Comparison of ENCODE assay signal across 16 mouse cellular contexts in the genomic region with DNA sequence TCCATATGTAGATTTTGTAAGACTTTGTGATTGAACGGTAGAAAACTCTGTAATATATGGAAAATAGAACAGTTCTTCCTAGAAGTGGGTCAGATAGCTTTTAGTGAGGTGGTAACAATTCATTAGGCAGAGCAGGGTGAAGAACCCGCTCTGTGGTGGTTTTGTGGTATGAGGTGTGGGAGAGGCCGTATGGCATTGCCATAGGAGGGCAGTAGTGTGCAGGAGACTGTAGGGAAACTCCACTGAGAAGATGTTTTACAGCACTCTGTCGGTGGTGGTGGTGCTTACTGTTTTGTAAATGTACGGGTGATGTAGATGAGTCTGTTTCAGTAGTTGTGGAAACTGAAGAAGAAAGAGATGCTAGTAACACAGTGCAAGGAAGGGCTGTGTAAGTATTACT. TPM values are rescaled to one million over a fixed set of nuclear protein-coding genes. Genes with fewer than 3 reads are reported as not detected.
DNase-seq lines count a peak whose midpoint lies in the region; ATAC-seq and TF ChIP-seq lines count a peak whose summit lies in the region.
"Had no signal": no experiment of that assay in that cellular context is flagged by ENCODE, and none has a peak within 500 bp of the region (broad histone marks: within the 10 kb centered on the region; RNA-seq: fewer than 3 reads in every experiment).

No protein-coding gene starts in this region.

- 81% methylated on average over 5 of the region's 5 CpGs for WGBS in intestine, postnatal 0 days
- 75% methylated on average over 5 of the region's 5 CpGs for WGBS in intestine, embryonic 15.5 days
- 74% methylated on average over 5 of the region's 5 CpGs for WGBS in midbrain, postnatal 0 days
- 82% methylated on average over 5 of the region's 5 CpGs for WGBS in midbrain, embryonic 10.5 days

- no peak overlapping the region for H3K4me3 ChIP-seq in intestine, postnatal 0 days (ENCODE audit: low read depth, low read length)
- H3K4me3 ChIP-seq in intestine, embryonic 15.5 days (replicated peaks), result no peak overlapping the region
- H3K4me3 ChIP-seq in midbrain, postnatal 0 days (ENCODE audit: low read depth, low read length), result no peak overlapping the region
- no peak overlapping the region for H3K4me3 ChIP-seq in midbrain, embryonic 10.5 days
- H3K4me3 ChIP-seq: heart, embryonic 12.5 days had no signal

- H3K36me3 ChIP-seq in intestine, postnatal 0 days (ENCODE audit: control insufficient read depth, insufficient read depth), result peaks cover 74% of the 10 kb centered on the region
- H3K36me3 ChIP-seq in intestine, embryonic 15.5 days, result peaks cover 44% of the 10 kb centered on the region
- peaks cover 53% of the 10 kb centered on the region for H3K36me3 ChIP-seq in midbrain, postnatal 0 days (ENCODE audit: insufficient read depth, low read length)
- H3K36me3 ChIP-seq in midbrain, embryonic 10.5 days, result peaks cover 99% of the 10 kb centered on the region

- peak; percentile 44 for TF ChIP-seq CTCF in intestine, postnatal 0 days (IDR thresholded peaks at IDR 0.05; ENCODE audit: low read depth)
- peak; percentile 35; the same call in 1 of the 2 replicates for TF ChIP-seq CTCF in midbrain, postnatal 0 days (IDR thresholded peaks at IDR 0.05)

- H3K27me3 ChIP-seq in intestine, postnatal 0 days (replicated peaks; ENCODE audit: control insufficient read depth, insufficient read depth, low read length), result no peaks in the 10 kb centered on the region
- H3K27me3 ChIP-seq in intestine, embryonic 15.5 days (replicated peaks), result no peaks in the 10 kb centered on the region
- no peaks in the 10 kb centered on the region for H3K27me3 ChIP-seq in midbrain, postnatal 0 days (ENCODE audit: insufficient read depth, low read length)
- no peaks in the 10 kb centered on the region for H3K27me3 ChIP-seq in midbrain, embryonic 10.5 days (ENCODE audit: low read depth, poor library complexity, severe bottlenecking)
- H3K27me3 ChIP-seq: heart, embryonic 12.5 days had no signal

- H3K27ac ChIP-seq in intestine, postnatal 0 days (ENCODE audit: low read depth, low read length), result no peak overlapping the region
- no peak overlapping the region for H3K27ac ChIP-seq in intestine, embryonic 15.5 days
- no peak overlapping the region for H3K27ac ChIP-seq in midbrain, postnatal 0 days (ENCODE audit: low read depth, low read length)
- no peak overlapping the region for H3K27ac ChIP-seq in midbrain, embryonic 10.5 days (replicated peaks)
- H3K27ac ChIP-seq: liver, embryonic 14.5 days; macrophage had no signal

- H3K9ac ChIP-seq in intestine, postnatal 0 days (ENCODE audit: low read depth, low read length), result no peak overlapping the region
- no peak overlapping the region for H3K9ac ChIP-seq in intestine, embryonic 15.5 days
- H3K9ac ChIP-seq in midbrain, postnatal 0 days (replicated peaks; ENCODE audit: low read length, poor library complexity, severe bottlenecking), result no peak overlapping the region
- H3K9ac ChIP-seq: heart, embryonic 12.5 days; liver, embryonic 14.5 days had no signal

- no peak for ATAC-seq in intestine, postnatal 0 days
- ATAC-seq in intestine, embryonic 15.5 days, result no peak
- no peak for ATAC-seq in midbrain, postnatal 0 days (ENCODE audit: low FRiP score)
- ATAC-seq: forebrain, embryonic 14.5 days; midbrain, embryonic 16.5 days had no signal

- H3K4me2 ChIP-seq in intestine, postnatal 0 days (replicated peaks; ENCODE audit: low read depth), result no peak overlapping the region
- no peak overlapping the region for H3K4me2 ChIP-seq in intestine, embryonic 15.5 days (replicated peaks)
- H3K4me2 ChIP-seq in midbrain, postnatal 0 days (ENCODE audit: low read depth, low read length, poor library complexity, severe bottlenecking), result no peak overlapping the region
- H3K4me2 ChIP-seq: heart, embryonic 12.5 days had no signal

- H3K4me1 ChIP-seq in intestine, postnatal 0 days (replicated peaks; ENCODE audit: control insufficient read depth, insufficient read depth, low read length), result no peaks in the 10 kb centered on the region
- H3K4me1 ChIP-seq in intestine, embryonic 15.5 days (replicated peaks), result no peaks in the 10 kb centered on the region
- H3K4me1 ChIP-seq in midbrain, postnatal 0 days (ENCODE audit: insufficient read depth, low read length), result no peaks in the 10 kb centered on the region
- H3K4me1 ChIP-seq in midbrain, embryonic 10.5 days, result no peaks in the 10 kb centered on the region
- H3K4me1 ChIP-seq: heart, embryonic 12.5 days had no signal

- no peak for DNase-seq in midbrain, postnatal 0 days (ENCODE audit: low spot score)
- no peak for DNase-seq in midbrain, embryonic 10.5 days (ENCODE audit: low spot score)
- DNase-seq in R1 (ENCODE audit: low read depth, low spot score), result peak; percentile 46
- no peak for DNase-seq in adrenal gland, postnatal 14 days
- DNase-seq in adrenal gland, postnatal 4 days (ENCODE audit: low spot score in 2 of 2), result no peak
- DNase-seq: cerebellum, adult 8-10 months; embryo, embryonic 11 days; kidney, adult 8-10 months; spleen, adult 18-20 months had no signal

- H3K9me3 ChIP-seq in intestine, postnatal 0 days (ENCODE audit: control insufficient read depth), result no peaks in the 10 kb centered on the region
- H3K9me3 ChIP-seq in intestine, embryonic 15.5 days, result no peaks in the 10 kb centered on the region
- H3K9me3 ChIP-seq in midbrain, postnatal 0 days (ENCODE audit: low read length), result no peaks in the 10 kb centered on the region
- H3K9me3 ChIP-seq in midbrain, embryonic 10.5 days (replicated peaks), result no peaks in the 10 kb centered on the region
- H3K9me3 ChIP-seq: heart, embryonic 12.5 days had no signal

RNA-seq across cellular contexts. Expression of gene Polr2b, which starts 20.2 kb away (rescaled TPM):
- polyA plus RNA-seq in intestine, postnatal 0 days (2015; fragmentation: Nextera tagmentation; extraction: Ambion mirVana), result 18.7 and 20.3 TPM in 2 replicates
- 51.5 and 55.9 TPM in 2 replicates for polyA plus RNA-seq in intestine, embryonic 15.5 days (2015; fragmentation: Nextera tagmentation; extraction: Ambion mirVana)
- 70.2 and 71.3 TPM in 2 replicates for total RNA-seq in midbrain, postnatal 0 days (2014; rRNA removed)
- polyA plus RNA-seq in midbrain, postnatal 0 days (2015; fragmentation: Nextera tagmentation; extraction: Ambion mirVana), result 52.0 TPM in 2 replicates
- 97.2 and 100 TPM in 2 replicates for polyA plus RNA-seq in midbrain, embryonic 10.5 days (2016; fragmentation: Nextera tagmentation; extraction: Ambion mirVana)
- 63.3 and 67.0 TPM in 2 replicates for total RNA-seq in adrenal gland, postnatal 14 days (2021)
- total RNA-seq in adrenal gland, postnatal 4 days (2021), result 10 to 100 TPM; 87.5 to 89.2 TPM

RNA-seq across cellular contexts. Expression of gene Noa1, which starts 20.3 kb away (rescaled TPM):
- 11.8 and 12.3 TPM in 2 replicates for polyA plus RNA-seq in intestine, postnatal 0 days (2015; fragmentation: Nextera tagmentation; extraction: Ambion mirVana)
- 35.3 and 35.4 TPM in 2 replicates for polyA plus RNA-seq in intestine, embryonic 15.5 days (2015; fragmentation: Nextera tagmentation; extraction: Ambion mirVana)
- 11.6 and 18.0 TPM in 2 replicates for total RNA-seq in midbrain, postnatal 0 days (2014; rRNA removed)
- polyA plus RNA-seq in midbrain, postnatal 0 days (2015; fragmentation: Nextera tagmentation; extraction: Ambion mirVana), result 34.4 and 35.0 TPM in 2 replicates
- polyA plus RNA-seq in midbrain, embryonic 10.5 days (2016; fragmentation: Nextera tagmentation; extraction: Ambion mirVana), result 32.9 and 37.2 TPM in 2 replicates
- total RNA-seq in adrenal gland, postnatal 14 days (2021), result 30.4 and 32.3 TPM in 2 replicates
- total RNA-seq in adrenal gland, postnatal 4 days (2021), result 10 to 100 TPM; 25.4 to 25.7 TPM
